Mouse (Mus musculus) kidney, embryonic 16.5 days (tissue): ENCODE data around the gene Sema5b. TPM values are rescaled to one million over a fixed set of nuclear protein-coding genes. Genes with fewer than 3 reads are reported as not detected.

Source experiments
- ATAC-seq: fragments of 200-750 bp; cut with Nextera tagmentation; 2 replicates; pipeline ENCODE4 v1.8.0; 2017; ENCODE audit warnings: moderate TSS enrichment; ENCODE audit not compliant: low FRiP score, low TSS enrichment
- H3K27ac ChIP-seq: fragments of 300-500 bp; sonication (generic); 2 replicates; pipeline ENCODE4 v1.5.1; 2014; ENCODE audit warnings: low read length
- H3K27me3 ChIP-seq: fragments of 300-500 bp; sonication (generic); 2 replicates; pipeline ENCODE4 v1.6.1; 2014; ENCODE audit warnings: low read length, control low read depth, mixed read lengths; ENCODE audit not compliant: insufficient read depth
- H3K36me3 ChIP-seq: fragments of 300-500 bp; sonication (generic); 2 replicates; pipeline ENCODE4 v1.6.1; 2014; ENCODE audit warnings: low read length, control low read depth, mixed read lengths; ENCODE audit not compliant: insufficient read depth
- H3K4me1 ChIP-seq: fragments of 300-500 bp; sonication (generic); 2 replicates; pipeline ENCODE4 v1.6.1; 2014; ENCODE audit warnings: low read length, control low read depth, mixed read lengths; ENCODE audit not compliant: insufficient read depth
- H3K4me2 ChIP-seq: fragments of 300-500 bp; sonication (generic); replicated peaks from 2 replicates; pipeline ENCODE4 v1.6.1; 2014; ENCODE audit warnings: low read depth, low read length
- H3K4me3 ChIP-seq: fragments of 300-500 bp; sonication (generic); 2 replicates; pipeline ENCODE4 v1.5.1; 2014; ENCODE audit warnings: mild to moderate bottlenecking, low read length
- H3K9ac ChIP-seq: fragments of 300-500 bp; sonication (generic); replicated peaks from 2 replicates; pipeline ENCODE4 v1.6.1; 2014; ENCODE audit warnings: low read length
- H3K9me3 ChIP-seq: fragments of 300-500 bp; sonication (generic); 2 replicates; pipeline ENCODE4 v1.6.1; 2016; ENCODE audit warnings: low read length, control low read depth
- WGBS: fragments of 180-500 bp; shearing (Covaris S2); extraction: QIAGEN DNeasy Blood & Tissue Kit; methylation state at CpG from one replicate; pipeline ENCODE4 v1.1.7; 2014; 5-methylcytosine and 5-hydroxymethylcytosine counted together
- polyA plus RNA-seq: library from polyadenylated mRNA; unstranded; fragments of >200 nt; fragmentation: Nextera tagmentation; extraction: Ambion mirVana; gene quantifications from 2 replicates; pipeline ENCODE4 v1.2.1, GENCODE M21; 2015

Sema5b gene
- polyA plus RNA-seq, 1 experiment from 2014 or later: 6.4 TPM

- H3K36me3 ChIP-seq: no peaks in the 10 kb centered on the region
- peak overlapping the region; percentile 37; the same call in 1 of the 2 replicates for H3K9ac ChIP-seq
- 32% methylated on average over 23 of the region's 23 CpGs for WGBS
- 0 out of 2 replicates have a peak overlapping the region, but pooled peaks have one; percentile 0 for H3K4me3 ChIP-seq
- peak; percentile 74 for ATAC-seq
- no peaks in the 10 kb centered on the region for H3K27me3 ChIP-seq
- peak overlapping the region; percentile 41 for H3K4me2 ChIP-seq
- no peaks in the 10 kb centered on the region for H3K9me3 ChIP-seq
- H3K4me1 ChIP-seq: peaks cover 32% of the 10 kb centered on the region
- H3K27ac ChIP-seq: peak overlapping the region; percentile 77
Measured at GRCm38 (mm10) chr16:35517976-35518951, 22.7 kb upstream of the Sema5b start.

- no peaks in the 10 kb centered on the region for H3K36me3 ChIP-seq
- ATAC-seq: peak; percentile 39; the same call in 1 of the 2 replicates
- WGBS: 29% methylated on average over 7 of the region's 7 CpGs
- H3K27ac ChIP-seq: no peak overlapping the region
- H3K4me3 ChIP-seq: no peak overlapping the region
- no peaks in the 10 kb centered on the region for H3K9me3 ChIP-seq
- no peak overlapping the region for H3K9ac ChIP-seq
- H3K4me2 ChIP-seq: no peak overlapping the region
- no peaks in the 10 kb centered on the region for H3K27me3 ChIP-seq
- peaks cover 32% of the 10 kb centered on the region for H3K4me1 ChIP-seq
Measured at GRCm38 (mm10) chr16:35519245-35519644, 21.7 kb upstream of the Sema5b start.

GRCm38 (mm10) chr16:35524200-35524599, 16.7 kb upstream of the Sema5b start:
- Histone ChIP-seq H3K27ac (no peak overlapping the region), H3K4me1 (peaks cover 6% of the 10 kb centered on the region), H3K27me3 (no peaks in the 10 kb centered on the region), H3K9me3 (no peaks in the 10 kb centered on the region), H3K9ac (no peak overlapping the region), H3K4me3 (no peak overlapping the region), H3K36me3 (no peaks in the 10 kb centered on the region), H3K4me2 (no peak overlapping the region)
- WGBS: 62% methylated on average over 4 of the region's 4 CpGs
- ATAC-seq: no peak

GRCm38 (mm10) chr16:35534630-35535029, 6.3 kb upstream of the Sema5b start:
- peaks cover 13% of the 10 kb centered on the region for H3K27me3 ChIP-seq
- H3K27ac ChIP-seq: no peak overlapping the region
- ATAC-seq: no peak
- no peak overlapping the region for H3K4me3 ChIP-seq
- 53% methylated on average over 3 of the region's 3 CpGs for WGBS
- no peak overlapping the region for H3K9ac ChIP-seq
- no peaks in the 10 kb centered on the region for H3K4me1 ChIP-seq
- no peaks in the 10 kb centered on the region for H3K36me3 ChIP-seq
- H3K4me2 ChIP-seq: no peak overlapping the region
- H3K9me3 ChIP-seq: no peaks in the 10 kb centered on the region

- no peaks in the 10 kb centered on the region for H3K36me3 ChIP-seq
- no peak overlapping the region for H3K4me2 ChIP-seq
- H3K4me1 ChIP-seq: peaks cover 17% of the 10 kb centered on the region
- H3K9me3 ChIP-seq: no peaks in the 10 kb centered on the region
- H3K27me3 ChIP-seq: peaks cover 20% of the 10 kb centered on the region
- WGBS: 53% methylated on average over 8 of the region's 8 CpGs
- no peak overlapping the region for H3K9ac ChIP-seq
- no peak overlapping the region for H3K4me3 ChIP-seq
- no peak overlapping the region for H3K27ac ChIP-seq
- ATAC-seq: no peak
Measured at GRCm38 (mm10) chr16:35537651-35538050, 3.3 kb upstream of the Sema5b start.

GRCm38 (mm10) chr16:35539041-35539440, 1.9 kb upstream of the Sema5b start:
- Histone ChIP-seq H3K9ac (no peak overlapping the region), H3K27me3 (peaks cover 28% of the 10 kb centered on the region), H3K9me3 (no peaks in the 10 kb centered on the region), H3K4me1 (peaks cover 20% of the 10 kb centered on the region), H3K4me3 (no peak overlapping the region), H3K4me2 (no peak overlapping the region), H3K27ac (no peak overlapping the region), H3K36me3 (no peaks in the 10 kb centered on the region)
- 51% methylated on average over 10 of the region's 10 CpGs for WGBS
- no peak for ATAC-seq

GRCm38 (mm10) chr16:35540333-35541116, 420 bp upstream of the Sema5b start:
- under 1% methylated on average over 23 of the region's 23 CpGs for whole genome bisulfite sequencing
- H3K9me3 ChIP-seq: no peaks in the 10 kb centered on the region

GRCm38 (mm10) chr16:35541661-35542420, 896 bp downstream of the Sema5b start:
- Histone ChIP-seq H3K4me2 (peak overlapping the region; percentile 96), H3K27me3 (peaks cover 28% of the 10 kb centered on the region), H3K9ac (peak overlapping the region; percentile 65), H3K9me3 (no peaks in the 10 kb centered on the region), H3K27ac (no peak overlapping the region), H3K4me1 (peaks cover 20% of the 10 kb centered on the region), H3K4me3 (peak overlapping the region; percentile 64), H3K36me3 (no peaks in the 10 kb centered on the region)
- WGBS: 0% methylated on average over 53 of the region's 54 CpGs
- peak; percentile 64 for ATAC-seq

More at GRCm38 (mm10) chr16:35540333-35541116, 420 bp upstream of the Sema5b start:
- Histone ChIP-seq H3K4me2 (peak overlapping the region; percentile 96), H3K27me3 (peaks cover 28% of the 10 kb centered on the region), H3K27ac (no peak overlapping the region), H3K9ac (peak overlapping the region; percentile 42), H3K4me1 (peaks cover 20% of the 10 kb centered on the region), H3K4me3 (peak overlapping the region; percentile 64), H3K36me3 (no peaks in the 10 kb centered on the region)
- ATAC-seq: no peak; the same call in none of the 2 replicates

GRCm38 (mm10) chr16:35542421-35542780, 1.5 kb downstream of the Sema5b start:
- Histone ChIP-seq H3K36me3 (no peaks in the 10 kb centered on the region), H3K4me3 (peak overlapping the region; percentile 64), H3K4me1 (peaks cover 20% of the 10 kb centered on the region), H3K27ac (no peak overlapping the region), H3K4me2 (peak overlapping the region; percentile 96), H3K9ac (peak overlapping the region; percentile 65), H3K9me3 (no peaks in the 10 kb centered on the region), H3K27me3 (peaks cover 28% of the 10 kb centered on the region)
- ATAC-seq: no peak
- WGBS: under 1% methylated on average over 27 of the region's 27 CpGs
